Mouse (Mus musculus) liver, embryonic 15.5 days (tissue): ENCODE data around the gene Mindy4. TPM values are rescaled to one million over a fixed set of nuclear protein-coding genes. Genes with fewer than 3 reads are reported as not detected.

Experiments used
- ATAC-seq: fragments of 200-750 bp; cut with Nextera tagmentation; 2 replicates; pipeline ENCODE4 v1.8.0; 2017; ENCODE audit warnings: moderate number of reproducible peaks, mild to moderate bottlenecking, moderate library complexity; ENCODE audit not compliant: insufficient read depth
- H3K27ac ChIP-seq: fragments of 300-500 bp; sonication (generic); replicated peaks from 2 replicates; pipeline ENCODE4 v1.5.1; 2015; ENCODE audit warnings: mild to moderate bottlenecking, inconsistent platforms
- H3K27me3 ChIP-seq: fragments of 300-500 bp; sonication (generic); 2 replicates; pipeline ENCODE4 v1.6.1; 2015; ENCODE audit warnings: mild to moderate bottlenecking, inconsistent platforms
- H3K36me3 ChIP-seq: fragments of 300-500 bp; sonication (generic); replicated peaks from 2 replicates; pipeline ENCODE4 v1.6.1; 2015; ENCODE audit warnings: moderate library complexity, mild to moderate bottlenecking, inconsistent platforms
- H3K4me1 ChIP-seq: fragments of 300-500 bp; sonication (generic); replicated peaks from 2 replicates; pipeline ENCODE4 v1.6.1; 2015; ENCODE audit warnings: inconsistent platforms
- H3K4me2 ChIP-seq: fragments of 300-500 bp; sonication (generic); 2 replicates; pipeline ENCODE4 v1.6.1; 2015; ENCODE audit warnings: moderate library complexity, mild to moderate bottlenecking, inconsistent platforms
- H3K4me3 ChIP-seq: fragments of 300-500 bp; sonication (generic); replicated peaks from 2 replicates; pipeline ENCODE4 v1.5.1; 2015; ENCODE audit warnings: mild to moderate bottlenecking, inconsistent platforms
- H3K9ac ChIP-seq: fragments of 300-500 bp; sonication (generic); 2 replicates; pipeline ENCODE4 v1.6.1; 2015; ENCODE audit warnings: moderate library complexity, mild to moderate bottlenecking, inconsistent platforms
- H3K9me3 ChIP-seq: fragments of 300-500 bp; sonication (generic); replicated peaks from 2 replicates; pipeline ENCODE4 v1.6.1; 2016; ENCODE audit warnings: inconsistent platforms
- WGBS: fragments of 180-500 bp; shearing (Covaris S2); methylation state at CpG from one replicate; pipeline ENCODE4 v1.1.7; 2015; ENCODE audit warnings: mixed read lengths; ENCODE audit not compliant: insufficient replicate concordance; 5-methylcytosine and 5-hydroxymethylcytosine counted together
- polyA plus RNA-seq: library from polyadenylated mRNA; unstranded; fragments of >200 nt; fragmentation: Nextera tagmentation; extraction: Ambion mirVana; gene quantifications from 2 replicates; pipeline ENCODE4 v1.2.1, GENCODE M21; 2015

Gene Mindy4
- polyA plus RNA-seq, 1 experiment from 2014 or later = 1.3 TPM

GRCm38 (mm10) chr6:55257246-55257645, 54.1 kb downstream of the Mindy4 start:
- peaks cover 12% of the 10 kb centered on the region; the same call in 1 of the 2 replicates for H3K27me3 ChIP-seq
- no peak overlapping the region for H3K27ac ChIP-seq
- H3K36me3 ChIP-seq = no peaks in the 10 kb centered on the region
- 57% methylated on average over 7 of the region's 7 CpGs for WGBS
- no peak overlapping the region for H3K4me2 ChIP-seq
- no peak overlapping the region for H3K9ac ChIP-seq
- H3K4me1 ChIP-seq = peaks cover 46% of the 10 kb centered on the region
- no peak overlapping the region for H3K4me3 ChIP-seq
- no peak for ATAC-seq
- no peaks in the 10 kb centered on the region for H3K9me3 ChIP-seq

DNA sequence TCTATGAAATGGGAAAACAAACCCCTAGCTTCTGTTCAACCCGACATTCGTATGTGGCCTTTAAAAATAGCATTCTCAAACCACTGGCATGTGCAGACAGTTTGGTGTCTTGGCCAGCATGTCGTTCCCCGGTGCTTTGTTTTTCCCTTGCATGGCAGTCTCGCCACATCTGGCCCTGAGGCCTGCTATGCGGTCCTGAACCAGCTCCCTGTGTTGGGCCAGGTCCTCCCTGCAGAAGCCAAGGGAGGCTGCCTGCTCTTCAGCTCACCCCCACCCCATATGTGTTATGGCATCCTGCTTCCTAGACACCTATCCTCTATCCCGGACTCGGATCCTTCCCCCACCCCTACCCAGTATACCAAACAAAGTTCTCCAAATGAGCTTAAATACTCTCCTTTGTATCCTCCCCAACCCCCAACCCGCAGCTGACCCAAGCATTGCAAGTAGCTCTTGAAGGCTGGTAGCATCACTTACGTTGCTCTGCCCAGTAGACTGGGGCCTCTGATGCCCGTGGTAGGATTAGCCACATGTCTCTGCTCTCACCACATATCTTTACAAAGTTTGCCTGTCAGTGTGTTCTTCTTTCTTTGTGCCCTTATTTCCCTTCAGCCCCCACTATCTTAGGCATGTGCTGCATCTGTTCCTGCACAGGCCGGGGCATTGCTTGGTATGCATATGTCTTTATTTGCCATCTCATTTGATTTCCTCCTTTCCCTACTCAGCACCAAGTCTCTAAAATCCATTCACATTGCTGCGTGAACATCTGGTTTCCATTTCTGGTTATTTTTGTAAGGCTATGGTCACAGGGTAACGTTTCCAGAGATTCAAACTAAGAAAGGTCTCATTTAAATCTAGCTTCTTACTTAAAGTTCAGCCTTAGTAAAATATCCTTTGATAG, 55.5 kb downstream of the Mindy4 start:
- no peaks in the 10 kb centered on the region for H3K36me3 ChIP-seq
- no peaks in the 10 kb centered on the region for H3K9me3 ChIP-seq
- no peak overlapping the region for H3K4me3 ChIP-seq
- H3K27me3 ChIP-seq = peaks cover 12% of the 10 kb centered on the region; the same call in 1 of the 2 replicates
- no peak for ATAC-seq
- no peak overlapping the region for H3K27ac ChIP-seq
- no peak overlapping the region for H3K4me2 ChIP-seq
- H3K4me1 ChIP-seq = peaks cover 60% of the 10 kb centered on the region
- WGBS = 60% methylated on average over 14 of the region's 14 CpGs
- H3K9ac ChIP-seq = no peak overlapping the region

GRCm38 (mm10) chr6:55262161-55262560, 59.0 kb downstream of the Mindy4 start:
- Histone ChIP-seq H3K9me3 (no peaks in the 10 kb centered on the region), H3K9ac (no peak overlapping the region), H3K27me3 (0 out of 2 replicates have a peak, but pooled peaks cover 3% of the 10 kb centered on the region), H3K4me2 (no peak overlapping the region), H3K27ac (no peak overlapping the region; the same call in 1 of the 2 replicates), H3K4me1 (peaks cover 71% of the 10 kb centered on the region), H3K36me3 (no peaks in the 10 kb centered on the region), H3K4me3 (no peak overlapping the region)
- 76% methylated on average over 12 of the region's 12 CpGs for WGBS
- ATAC-seq = no peak

- 17% methylated on average over 5 of the region's 5 CpGs for WGBS
- Histone ChIP-seq H3K4me1 (peaks cover 63% of the 10 kb centered on the region), H3K27ac (peak overlapping the region; percentile 73), H3K9ac (peak overlapping the region; percentile 16; the same call in 1 of the 2 replicates), H3K36me3 (no peaks in the 10 kb centered on the region), H3K9me3 (no peaks in the 10 kb centered on the region), H3K27me3 (no peaks in the 10 kb centered on the region), H3K4me2 (peak overlapping the region; percentile 47), H3K4me3 (no peak overlapping the region)
- peak; percentile 87 for ATAC-seq
Observed at GRCm38 (mm10) chr6:55263490-55264046, 60.4 kb downstream of the Mindy4 start.

GRCm38 (mm10) chr6:55264741-55265366, 61.7 kb downstream of the Mindy4 start:
- Histone ChIP-seq H3K9me3 (no peaks in the 10 kb centered on the region), H3K4me1 (peaks cover 52% of the 10 kb centered on the region), H3K9ac (peak overlapping the region; percentile 33; the same call in 1 of the 2 replicates), H3K27me3 (no peaks in the 10 kb centered on the region), H3K36me3 (no peaks in the 10 kb centered on the region), H3K27ac (peak overlapping the region; percentile 73), H3K4me3 (no peak overlapping the region), H3K4me2 (peak overlapping the region; percentile 47)
- ATAC-seq = peak; percentile 86
- 56% methylated on average over 7 of the region's 7 CpGs for WGBS

DNA sequence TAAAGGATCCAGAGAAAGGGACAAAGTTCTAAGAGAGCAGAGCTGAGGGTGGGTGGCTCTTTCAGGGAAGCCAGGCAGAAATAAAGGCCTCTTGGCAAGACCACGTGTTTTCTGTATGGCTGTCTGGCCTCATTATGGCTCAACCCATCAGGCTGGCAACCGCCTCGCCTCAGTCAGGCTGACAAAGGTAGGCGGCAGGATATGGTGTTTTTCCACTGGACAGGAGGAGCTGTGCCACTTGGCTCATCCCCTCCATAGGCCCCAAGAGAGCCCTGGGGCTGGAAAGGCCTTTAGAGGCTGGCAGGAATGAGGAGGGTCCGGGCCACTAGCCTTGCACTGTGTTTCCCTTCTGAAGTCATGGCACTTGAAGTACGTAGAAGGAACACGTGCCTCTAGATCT, 69.8 kb downstream of the Mindy4 start:
- no peak overlapping the region for H3K27ac ChIP-seq
- no peaks in the 10 kb centered on the region for H3K36me3 ChIP-seq
- H3K9ac ChIP-seq = no peak overlapping the region
- no peak for ATAC-seq
- WGBS = 83% methylated on average over 7 of the region's 7 CpGs
- H3K4me3 ChIP-seq = no peak overlapping the region
- H3K9me3 ChIP-seq = no peaks in the 10 kb centered on the region
- H3K27me3 ChIP-seq = no peaks in the 10 kb centered on the region
- H3K4me1 ChIP-seq = peaks cover 32% of the 10 kb centered on the region
- no peak overlapping the region for H3K4me2 ChIP-seq

DNA sequence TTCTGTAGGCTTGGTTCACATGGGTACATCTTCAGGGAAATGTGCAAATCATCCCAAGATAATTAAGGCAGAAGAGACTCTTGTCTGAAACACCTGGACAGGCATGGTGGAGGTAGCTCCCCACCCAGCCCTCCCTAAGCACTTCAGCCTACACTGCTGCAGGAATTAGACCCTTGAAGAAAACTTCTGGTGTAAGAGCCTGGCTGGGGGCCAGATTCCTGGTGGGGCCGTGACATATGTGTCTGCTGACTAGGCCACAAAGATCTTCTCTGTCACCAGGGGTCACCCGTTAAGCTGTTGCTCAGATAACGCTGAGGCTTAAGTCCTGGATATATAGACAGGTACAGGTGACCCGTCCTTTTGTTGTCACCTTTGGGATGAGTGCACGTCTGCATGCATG, 70.3 kb downstream of the Mindy4 start:
- H3K4me3 ChIP-seq = no peak overlapping the region
- H3K27ac ChIP-seq = no peak overlapping the region
- peaks cover 37% of the 10 kb centered on the region for H3K4me1 ChIP-seq
- H3K36me3 ChIP-seq = no peaks in the 10 kb centered on the region
- H3K9me3 ChIP-seq = no peaks in the 10 kb centered on the region
- no peak for ATAC-seq
- H3K9ac ChIP-seq = no peak overlapping the region
- WGBS = 60% methylated on average over 5 of the region's 5 CpGs
- no peak overlapping the region for H3K4me2 ChIP-seq
- H3K27me3 ChIP-seq = no peaks in the 10 kb centered on the region

DNA sequence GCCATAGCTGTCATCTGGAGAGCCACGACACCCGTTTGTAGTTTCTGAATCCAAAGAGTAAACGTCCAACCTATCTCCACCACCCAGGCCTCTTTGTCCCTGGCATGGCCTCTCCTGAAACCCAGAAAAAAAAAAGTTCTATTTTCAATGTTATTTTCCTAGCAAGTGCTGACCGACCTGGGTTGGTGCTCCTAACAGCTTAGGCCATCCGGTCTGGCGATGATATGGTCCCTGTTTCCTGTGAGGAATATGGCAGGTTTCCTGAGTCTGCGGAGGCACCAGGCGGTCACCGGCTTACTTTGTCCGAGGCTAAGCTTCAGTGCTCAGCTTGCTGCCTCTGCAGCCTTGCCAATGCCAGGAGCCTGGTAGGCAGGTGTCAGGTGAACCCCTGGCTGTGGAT, 71.8 kb downstream of the Mindy4 start:
- H3K4me3 ChIP-seq = no peak overlapping the region
- no peaks in the 10 kb centered on the region for H3K27me3 ChIP-seq
- H3K36me3 ChIP-seq = no peaks in the 10 kb centered on the region
- no peak overlapping the region for H3K27ac ChIP-seq
- 44% methylated on average over 10 of the region's 10 CpGs for WGBS
- H3K9ac ChIP-seq = no peak overlapping the region
- peaks cover 52% of the 10 kb centered on the region for H3K4me1 ChIP-seq
- H3K4me2 ChIP-seq = no peak overlapping the region
- no peak for ATAC-seq
- no peaks in the 10 kb centered on the region for H3K9me3 ChIP-seq

DNA sequence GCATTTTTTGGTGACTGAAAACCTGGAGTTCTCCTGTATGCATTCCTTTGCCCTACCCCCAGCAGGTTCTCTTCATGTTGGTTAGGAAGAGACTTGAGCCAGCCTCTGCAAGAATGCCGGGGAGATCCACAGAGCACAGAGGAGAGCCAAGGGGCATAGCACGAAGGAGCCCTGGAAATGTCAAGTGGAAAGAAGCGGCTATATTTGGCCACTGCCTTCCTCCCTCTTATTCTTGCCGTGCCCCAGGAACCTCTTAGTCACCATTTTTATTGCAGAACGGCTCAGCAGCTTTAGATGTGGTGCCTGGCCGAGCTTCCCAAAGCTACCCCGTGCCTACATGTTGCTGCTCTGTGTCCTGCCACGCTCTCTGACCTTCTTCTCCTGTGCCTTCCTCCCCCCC, 72.6 kb downstream of the Mindy4 start:
- Histone ChIP-seq H3K27ac (no peak overlapping the region), H3K4me1 (peaks cover 58% of the 10 kb centered on the region), H3K4me2 (no peak overlapping the region), H3K4me3 (no peak overlapping the region), H3K9me3 (no peaks in the 10 kb centered on the region), H3K27me3 (no peaks in the 10 kb centered on the region), H3K9ac (no peak overlapping the region), H3K36me3 (no peaks in the 10 kb centered on the region)
- 57% methylated on average over 8 of the region's 8 CpGs for WGBS
- no peak for ATAC-seq

DNA sequence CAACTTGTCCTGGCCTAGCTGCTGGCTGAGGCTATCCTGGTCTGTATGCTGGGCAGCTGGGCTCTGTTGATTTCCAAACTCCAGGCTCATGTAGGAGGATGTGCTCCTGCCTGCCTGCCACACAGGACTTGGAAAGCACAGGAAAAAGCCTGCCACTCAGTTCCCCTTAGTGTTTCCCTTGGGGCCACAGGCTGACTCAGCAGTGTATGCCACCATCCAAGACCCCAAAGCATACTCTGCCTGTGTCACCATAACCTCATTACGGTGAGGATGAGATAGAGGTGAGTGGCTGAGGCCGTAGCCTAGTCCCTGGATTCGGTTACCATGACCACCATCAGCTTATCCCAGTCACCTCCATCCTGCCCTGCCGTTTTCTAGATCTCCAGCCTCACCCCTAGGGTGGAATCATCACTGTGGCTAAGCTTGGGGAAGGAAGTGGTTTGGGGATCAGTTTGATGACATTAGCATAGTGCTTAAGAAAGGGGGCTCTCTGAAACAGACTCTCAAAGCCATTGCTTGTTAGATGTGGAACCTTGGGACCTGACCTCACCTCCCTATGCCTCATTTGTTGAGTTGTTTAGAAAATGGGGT, 73.6 kb downstream of the Mindy4 start:
- Histone ChIP-seq H3K9me3 (no peaks in the 10 kb centered on the region), H3K4me3 (no peak overlapping the region), H3K9ac (no peak overlapping the region), H3K4me1 (peaks cover 58% of the 10 kb centered on the region), H3K36me3 (no peaks in the 10 kb centered on the region), H3K27ac (no peak overlapping the region), H3K27me3 (no peaks in the 10 kb centered on the region), H3K4me2 (no peak overlapping the region)
- WGBS = 20% methylated on average over 4 of the region's 4 CpGs
- ATAC-seq = no peak; the same call in 1 of the 2 replicates

DNA sequence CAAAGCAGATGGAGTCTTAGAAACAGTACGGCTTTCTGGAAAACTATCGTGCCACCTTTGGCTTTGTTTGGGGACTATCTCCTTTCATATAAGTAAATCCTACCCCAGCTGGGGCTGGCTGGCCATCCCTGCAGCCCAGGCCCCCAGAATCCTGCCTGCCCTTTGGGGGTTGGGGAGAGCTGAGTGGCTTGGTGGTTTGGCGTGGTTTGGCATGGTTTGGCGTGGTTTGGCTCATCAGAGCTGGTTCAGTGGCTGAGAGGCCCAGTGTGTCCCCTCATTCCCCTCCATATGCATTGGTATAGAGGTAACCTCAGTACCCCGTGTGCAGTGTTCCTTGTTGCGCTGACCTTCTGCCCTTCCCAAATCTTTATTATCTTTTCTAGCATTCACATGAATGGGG, 74.9 kb downstream of the Mindy4 start:
- ATAC-seq = no peak
- H3K4me1 ChIP-seq = peaks cover 58% of the 10 kb centered on the region

More for the DNA sequence above, 74.9 kb downstream of the Mindy4 start:
- Histone ChIP-seq H3K4me3 (no peak overlapping the region), H3K9ac (no peak overlapping the region), H3K27me3 (no peaks in the 10 kb centered on the region), H3K27ac (0 out of 2 replicates have a peak overlapping the region, but pooled peaks have one; percentile 9), H3K9me3 (peaks cover 3% of the 10 kb centered on the region; the same call in 1 of the 2 replicates), H3K36me3 (no peaks in the 10 kb centered on the region), H3K4me2 (no peak overlapping the region)
- WGBS = 52% methylated on average over 6 of the region's 6 CpGs
